Mouse (Mus musculus): ENCODE measurements around the gene Hnrnpdl. TPM values are rescaled to one million over a fixed set of nuclear protein-coding genes. Genes with fewer than 3 reads are reported as not detected.

Gene Hnrnpdl
- polyA plus RNA-seq, 2 experiments: 184 to 454 TPM

DNA sequence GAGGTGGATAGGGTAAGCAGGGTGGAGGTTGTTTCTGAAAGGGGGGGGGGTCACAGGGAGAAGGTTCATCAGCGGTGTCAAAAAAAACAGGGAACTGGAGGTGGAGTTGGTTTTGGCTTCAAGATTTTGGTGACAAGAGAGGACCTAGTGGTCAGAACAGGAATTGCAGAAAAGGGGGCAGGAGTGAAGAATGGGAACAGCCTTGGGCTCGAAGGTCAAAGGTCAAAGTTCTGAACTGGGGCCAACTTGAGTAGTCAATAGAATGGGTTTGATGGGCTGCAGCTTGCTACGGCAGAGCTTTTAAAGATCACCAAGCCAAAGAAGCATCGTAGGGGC is 32.5 kb downstream of the Hnrnpdl start:
- Histone ChIP-seq H3K27me3 (ENCODE audit: control insufficient read depth, insufficient read depth, low read length) (no peaks in the 10 kb centered on the region), H3K4me2 (replicated peaks; ENCODE audit: low read depth, low read length, severe bottlenecking) (no peak overlapping the region), H3K27ac (replicated peaks; ENCODE audit: low read depth, low read length) (no peak overlapping the region), H3K36me3 (ENCODE audit: control insufficient read depth, insufficient read depth, low read length) (no peaks in the 10 kb centered on the region), H3K4me1 (ENCODE audit: control insufficient read depth, insufficient read depth, low read length) (no peaks in the 10 kb centered on the region), H3K4me3 (replicated peaks; ENCODE audit: low read length) (no peak overlapping the region), H3K9ac (ENCODE audit: low read depth, low read length, severe bottlenecking) (no peak overlapping the region), H3K9me3 (ENCODE audit: control insufficient read depth, low read length) (no peaks in the 10 kb centered on the region)
- DNase-seq (ENCODE audit: low spot score): no peak
- 79% methylated on average over 4 of the region's 4 CpGs for WGBS
- ATAC-seq (ENCODE audit: low FRiP score, low read depth): no peak
- TF ChIP-seq POLR2A (IDR thresholded peaks at IDR 0.05; ENCODE audit: borderline replicate concordance, extremely low read depth, insufficient read depth, insufficient read length): no peak

DNA sequence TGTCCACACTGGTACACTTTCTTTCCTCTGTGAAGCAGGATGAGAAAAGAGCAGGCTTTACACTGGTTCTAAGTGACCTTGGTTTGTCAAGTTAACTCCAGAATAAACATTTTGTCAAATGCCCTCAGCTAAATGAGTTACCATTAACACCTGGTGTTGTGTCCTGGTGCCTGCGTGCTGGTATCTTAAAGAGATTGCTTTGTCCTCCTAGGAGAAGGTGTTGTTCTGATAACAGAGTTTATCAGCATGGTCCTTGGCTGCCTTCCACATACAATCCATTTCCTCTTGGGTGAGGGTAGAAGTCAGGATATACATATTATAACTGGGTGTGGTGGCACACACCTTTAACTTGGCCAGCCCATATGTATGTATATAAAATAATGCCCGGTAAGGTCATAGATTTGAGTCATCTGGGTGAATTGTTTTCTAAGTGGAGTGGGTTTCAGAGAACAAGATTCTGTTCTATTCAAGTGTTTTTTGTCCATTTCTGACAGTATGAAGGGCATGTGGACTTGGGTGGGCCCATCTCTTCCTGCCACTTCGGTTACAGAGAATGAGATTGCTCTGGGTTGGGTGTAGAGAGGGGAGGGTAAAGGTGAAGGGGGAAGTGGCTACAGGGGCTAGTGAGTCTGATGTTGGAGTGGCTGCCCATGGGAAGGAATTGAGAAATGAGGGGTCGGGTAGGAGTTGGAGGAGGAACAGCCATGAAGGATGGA is 33.0 kb downstream of the Hnrnpdl start:
- no peaks in the 10 kb centered on the region for H3K9me3 ChIP-seq (ENCODE audit: control insufficient read depth, low read length)
- H3K27me3 ChIP-seq (ENCODE audit: control insufficient read depth, insufficient read depth, low read length): no peaks in the 10 kb centered on the region
- H3K4me2 ChIP-seq (replicated peaks; ENCODE audit: low read depth, low read length, severe bottlenecking): no peak overlapping the region
- WGBS: 86% methylated on average over 4 of the region's 4 CpGs
- H3K4me1 ChIP-seq (ENCODE audit: control insufficient read depth, insufficient read depth, low read length): no peaks in the 10 kb centered on the region
- H3K27ac ChIP-seq (replicated peaks; ENCODE audit: low read depth, low read length): no peak overlapping the region
- TF ChIP-seq POLR2A (IDR thresholded peaks at IDR 0.05; ENCODE audit: borderline replicate concordance, extremely low read depth, insufficient read depth, insufficient read length): no peak
- ATAC-seq (ENCODE audit: low FRiP score, low read depth): no peak
- H3K9ac ChIP-seq (ENCODE audit: low read depth, low read length, severe bottlenecking): no peak overlapping the region
- no peaks in the 10 kb centered on the region for H3K36me3 ChIP-seq (ENCODE audit: control insufficient read depth, insufficient read depth, low read length)
- no peak for DNase-seq (ENCODE audit: low spot score)
- no peak overlapping the region for H3K4me3 ChIP-seq (replicated peaks; ENCODE audit: low read length)

GRCm38 (mm10) chr5:100005896-100006295 is 33.6 kb downstream of the Hnrnpdl start:
- no peak for TF ChIP-seq POLR2A (IDR thresholded peaks at IDR 0.05; ENCODE audit: borderline replicate concordance, extremely low read depth, insufficient read depth, insufficient read length)
- Histone ChIP-seq H3K4me1 (ENCODE audit: control insufficient read depth, insufficient read depth, low read length) (no peaks in the 10 kb centered on the region), H3K27me3 (ENCODE audit: control insufficient read depth, insufficient read depth, low read length) (no peaks in the 10 kb centered on the region), H3K9me3 (ENCODE audit: control insufficient read depth, low read length) (no peaks in the 10 kb centered on the region), H3K27ac (replicated peaks; ENCODE audit: low read depth, low read length) (no peak overlapping the region), H3K9ac (ENCODE audit: low read depth, low read length, severe bottlenecking) (no peak overlapping the region), H3K36me3 (ENCODE audit: control insufficient read depth, insufficient read depth, low read length) (no peaks in the 10 kb centered on the region), H3K4me3 (replicated peaks; ENCODE audit: low read length) (no peak overlapping the region), H3K4me2 (replicated peaks; ENCODE audit: low read depth, low read length, severe bottlenecking) (no peak overlapping the region)
- ATAC-seq (ENCODE audit: low FRiP score, low read depth) (no peak), DNase-seq (ENCODE audit: low spot score) (no peak)
- 86% methylated on average over 6 of the region's 6 CpGs for WGBS

DNA sequence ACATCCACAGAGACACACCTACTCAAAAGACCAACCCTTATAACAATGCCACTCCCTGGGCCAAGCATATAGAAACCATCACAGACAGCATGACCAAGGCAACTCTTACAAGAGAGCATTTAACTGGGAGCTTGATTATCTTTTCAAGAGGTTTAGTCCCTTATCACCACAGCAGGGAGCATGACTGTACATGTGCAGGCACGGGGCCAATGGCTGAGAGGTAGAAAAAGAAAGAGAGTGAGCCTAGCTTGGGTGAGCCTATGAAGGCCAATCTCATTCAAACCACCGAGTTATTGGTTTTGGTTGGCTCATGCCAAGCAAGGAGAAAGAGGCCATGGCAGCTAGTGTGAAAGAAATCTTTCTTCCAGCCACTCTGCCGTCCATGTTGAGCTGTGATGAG is 34.0 kb downstream of the Hnrnpdl start:
- Histone ChIP-seq H3K36me3 (ENCODE audit: control insufficient read depth, insufficient read depth, low read length) (no peaks in the 10 kb centered on the region), H3K9ac (ENCODE audit: low read depth, low read length, severe bottlenecking) (no peak overlapping the region), H3K4me2 (replicated peaks; ENCODE audit: low read depth, low read length, severe bottlenecking) (no peak overlapping the region), H3K4me1 (ENCODE audit: control insufficient read depth, insufficient read depth, low read length) (no peaks in the 10 kb centered on the region), H3K4me3 (replicated peaks; ENCODE audit: low read length) (no peak overlapping the region), H3K9me3 (ENCODE audit: control insufficient read depth, low read length) (no peaks in the 10 kb centered on the region), H3K27ac (replicated peaks; ENCODE audit: low read depth, low read length) (no peak overlapping the region), H3K27me3 (ENCODE audit: control insufficient read depth, insufficient read depth, low read length) (no peaks in the 10 kb centered on the region)
- TF ChIP-seq POLR2A (IDR thresholded peaks at IDR 0.05; ENCODE audit: borderline replicate concordance, extremely low read depth, insufficient read depth, insufficient read length): no peak
- no peak for DNase-seq (ENCODE audit: low spot score)
- 77% methylated on average over 3 of the region's 3 CpGs for WGBS
- ATAC-seq (ENCODE audit: low FRiP score, low read depth): no peak

DNA sequence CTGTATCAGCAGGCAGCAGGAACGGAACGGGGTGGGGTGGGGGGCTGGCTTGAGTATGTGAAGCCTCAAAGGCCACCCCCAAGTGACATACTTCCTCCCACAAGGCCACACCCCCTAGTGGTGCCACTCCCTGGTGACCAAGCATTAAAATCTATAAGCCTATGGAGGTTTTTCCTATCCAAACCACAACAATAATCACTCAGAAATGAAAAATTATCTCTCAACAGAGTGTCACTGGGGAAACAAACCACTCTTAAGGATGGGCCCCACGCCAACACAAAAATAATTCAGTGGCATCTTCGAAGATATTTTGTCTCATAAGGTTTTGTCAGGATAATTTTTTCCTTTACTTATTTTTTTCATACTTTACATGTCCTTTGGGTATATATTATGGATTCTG is 35.6 kb downstream of the Hnrnpdl start:
- DNase-seq (ENCODE audit: low spot score): no peak
- no peak for TF ChIP-seq POLR2A (IDR thresholded peaks at IDR 0.05; ENCODE audit: borderline replicate concordance, extremely low read depth, insufficient read depth, insufficient read length)
- WGBS: 84% methylated on average over 4 of the region's 4 CpGs
- Histone ChIP-seq H3K4me2 (replicated peaks; ENCODE audit: low read depth, low read length, severe bottlenecking) (no peak overlapping the region), H3K27ac (replicated peaks; ENCODE audit: low read depth, low read length) (no peak overlapping the region), H3K4me3 (replicated peaks; ENCODE audit: low read length) (no peak overlapping the region), H3K4me1 (ENCODE audit: control insufficient read depth, insufficient read depth, low read length) (no peaks in the 10 kb centered on the region), H3K27me3 (ENCODE audit: control insufficient read depth, insufficient read depth, low read length) (no peaks in the 10 kb centered on the region), H3K9ac (ENCODE audit: low read depth, low read length, severe bottlenecking) (no peak overlapping the region), H3K36me3 (ENCODE audit: control insufficient read depth, insufficient read depth, low read length) (no peaks in the 10 kb centered on the region), H3K9me3 (ENCODE audit: control insufficient read depth, low read length) (no peaks in the 10 kb centered on the region)
- no peak for ATAC-seq (ENCODE audit: low FRiP score, low read depth)

- DNase-seq (ENCODE audit: low spot score): no peak
These were observed 39.0 kb downstream of the Hnrnpdl start for GRCm38 (mm10) chr5:100000500-100000899.

More at GRCm38 (mm10) chr5:100000500-100000899, 39.0 kb downstream of the Hnrnpdl start:
- Histone ChIP-seq H3K4me2 (replicated peaks; ENCODE audit: low read depth, low read length, severe bottlenecking) (no peak overlapping the region), H3K27ac (replicated peaks; ENCODE audit: low read depth, low read length) (no peak overlapping the region), H3K9ac (ENCODE audit: low read depth, low read length, severe bottlenecking) (no peak overlapping the region), H3K4me3 (replicated peaks; ENCODE audit: low read length) (no peak overlapping the region), H3K27me3 (ENCODE audit: control insufficient read depth, insufficient read depth, low read length) (no peaks in the 10 kb centered on the region), H3K4me1 (ENCODE audit: control insufficient read depth, insufficient read depth, low read length) (no peaks in the 10 kb centered on the region), H3K9me3 (ENCODE audit: control insufficient read depth, low read length) (no peaks in the 10 kb centered on the region), H3K36me3 (ENCODE audit: control insufficient read depth, insufficient read depth, low read length) (no peaks in the 10 kb centered on the region)
- no peak for ATAC-seq (ENCODE audit: low FRiP score, low read depth)
- TF ChIP-seq POLR2A (IDR thresholded peaks at IDR 0.05; ENCODE audit: borderline replicate concordance, extremely low read depth, insufficient read depth, insufficient read length): no peak
- 41% methylated on average over 7 of the region's 8 CpGs for WGBS

Measured in limb, embryonic 14.5 days (tissue).